Mouse (Mus musculus): ENCODE measurements around the gene Gm12169.
"Not testable (repeated sequence)": the region's sequence is repeated elsewhere in the genome, so short reads cannot be mapped to it uniquely, and the experiment has no call there.

The Gm12169 gene

GRCm38 (mm10) chr11:46523912-46524311, at the start of gene Gm12169:
Gm12169 (plus strand) TSS chr11:46524212.
- no peak for DNase-seq

- DNase-seq, result no peak
Measured at GRCm38 (mm10) chr11:46474220-46474619, 49.8 kb upstream of the Gm12169 start.

DNA sequence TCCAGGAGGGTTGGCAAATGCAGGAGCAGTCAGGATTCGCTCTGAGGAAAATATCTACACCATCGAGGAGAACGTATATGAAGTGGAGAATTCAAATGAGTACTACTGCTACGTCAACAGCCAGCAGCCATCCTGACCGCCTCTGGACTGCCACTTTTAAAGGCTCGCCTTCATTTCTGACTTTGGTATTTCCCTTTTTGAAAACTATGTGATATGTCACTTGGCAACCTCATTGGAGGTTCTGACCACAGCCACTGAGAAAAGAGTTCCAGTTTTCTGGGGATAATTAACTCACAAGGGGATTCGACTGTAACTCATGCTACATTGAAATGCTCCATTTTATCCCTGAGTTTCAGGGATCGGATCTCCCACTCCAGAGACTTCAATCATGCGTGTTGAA, 44.7 kb upstream of the Gm12169 start:
- DNase-seq, result no peak

GRCm38 (mm10) chr11:46480517-46480916, 43.5 kb upstream of the Gm12169 start:
- DNase-seq, result no peak

DNA sequence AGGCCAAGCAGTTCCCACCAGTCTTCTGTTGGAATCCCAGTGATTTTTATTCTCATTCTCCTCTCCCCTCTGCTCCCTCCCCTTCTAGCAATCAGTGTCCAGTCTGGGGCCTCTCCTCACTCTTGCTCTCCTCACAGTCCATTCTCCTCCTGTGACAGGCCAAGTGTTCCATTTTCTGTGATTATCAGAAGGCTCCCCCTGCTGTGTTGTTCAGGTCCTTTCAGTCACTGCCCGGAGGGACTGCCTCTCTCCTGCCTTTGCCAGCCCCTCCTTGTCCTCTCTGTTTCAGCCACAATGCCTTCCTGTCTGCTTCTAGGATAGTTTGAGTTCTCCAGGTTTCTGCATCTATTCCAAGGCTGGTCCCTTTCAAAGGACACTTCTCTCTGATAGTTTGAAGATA, 35.8 kb upstream of the Gm12169 start:
- DNase-seq, result no peak

- no peak for DNase-seq
Measured at GRCm38 (mm10) chr11:46488650-46489049, 35.4 kb upstream of the Gm12169 start.

- DNase-seq, result no peak
Measured at GRCm38 (mm10) chr11:46507146-46507545, 16.9 kb upstream of the Gm12169 start.

- no peak for DNase-seq
Measured at GRCm38 (mm10) chr11:46509900-46510299, 14.1 kb upstream of the Gm12169 start.

- not testable (repeated sequence) for DNase-seq
Measured at GRCm38 (mm10) chr11:46521341-46521740, 2.7 kb upstream of the Gm12169 start.

GRCm38 (mm10) chr11:46522719-46523118, 1.3 kb upstream of the Gm12169 start:
- no peak for DNase-seq

- DNase-seq, result no peak
Measured at GRCm38 (mm10) chr11:46530149-46530548, 6.1 kb downstream of the Gm12169 start.

DNA sequence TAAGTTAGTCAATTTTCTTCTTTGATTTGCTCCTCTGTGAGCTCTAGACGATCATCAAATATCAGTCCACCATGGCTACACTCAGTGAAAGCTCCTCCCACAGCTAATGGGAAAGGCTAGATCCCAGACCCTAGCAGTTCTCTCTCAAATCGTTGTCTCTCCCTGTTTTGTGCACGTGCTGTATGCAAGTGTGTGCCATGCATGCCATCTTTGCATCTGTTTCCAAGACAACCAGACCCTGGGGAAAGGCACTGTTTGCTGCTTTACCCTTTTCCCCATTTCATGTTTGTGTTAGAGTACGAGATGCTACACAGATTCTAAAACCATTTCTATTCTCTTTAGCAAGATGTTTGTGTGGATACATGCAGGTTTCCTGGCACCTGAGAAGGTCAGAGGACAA, 13.0 kb downstream of the Gm12169 start:
- no peak for DNase-seq

- DNase-seq, result no peak
Measured at GRCm38 (mm10) chr11:46543530-46543929, 19.5 kb downstream of the Gm12169 start.

DNA sequence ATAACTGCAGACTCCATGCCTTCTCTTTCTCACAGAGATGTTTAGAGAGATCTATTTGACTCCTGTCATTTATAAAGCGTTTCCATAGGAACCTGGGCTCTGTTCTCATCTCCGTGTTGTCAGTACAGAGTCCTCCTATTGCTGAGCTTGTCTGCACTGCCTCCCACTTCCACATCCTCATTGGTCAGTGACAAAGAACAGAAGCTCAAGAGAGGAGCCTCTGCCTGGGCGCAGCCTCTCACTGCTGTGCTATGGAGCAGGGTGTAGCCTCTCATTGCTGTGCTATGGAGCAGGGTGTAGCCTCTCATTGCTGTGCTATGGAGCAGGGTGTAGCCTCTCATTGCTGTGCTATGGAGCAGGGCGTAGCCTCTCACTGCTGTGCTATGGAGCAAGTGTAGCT, 25.7 kb downstream of the Gm12169 start:
- no peak for DNase-seq

DNA sequence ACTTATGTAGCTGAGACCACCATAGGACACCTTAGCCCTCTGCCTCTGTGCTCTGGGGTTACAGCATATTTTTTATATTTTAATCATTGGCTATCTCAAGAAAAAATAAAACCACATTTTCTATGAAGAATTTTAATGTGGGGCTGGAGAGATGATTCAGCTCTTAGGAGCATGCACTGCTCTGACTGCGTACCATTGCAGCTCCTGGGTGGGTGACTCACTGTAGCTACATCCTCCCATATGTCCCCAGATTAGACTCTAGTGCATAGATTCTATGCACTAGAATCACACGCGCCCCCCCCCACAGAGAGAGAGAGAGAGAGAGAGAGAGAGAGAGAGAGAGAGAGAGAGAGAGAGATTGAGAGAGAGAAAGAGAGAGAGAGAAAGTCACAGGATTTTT, 28.7 kb downstream of the Gm12169 start:
- peak; percentile 25 for DNase-seq

- no peak for DNase-seq
Measured at GRCm38 (mm10) chr11:46561096-46561495, 37.1 kb downstream of the Gm12169 start.

- no peak for DNase-seq
Measured at GRCm38 (mm10) chr11:46564671-46565070, 40.7 kb downstream of the Gm12169 start.

DNA sequence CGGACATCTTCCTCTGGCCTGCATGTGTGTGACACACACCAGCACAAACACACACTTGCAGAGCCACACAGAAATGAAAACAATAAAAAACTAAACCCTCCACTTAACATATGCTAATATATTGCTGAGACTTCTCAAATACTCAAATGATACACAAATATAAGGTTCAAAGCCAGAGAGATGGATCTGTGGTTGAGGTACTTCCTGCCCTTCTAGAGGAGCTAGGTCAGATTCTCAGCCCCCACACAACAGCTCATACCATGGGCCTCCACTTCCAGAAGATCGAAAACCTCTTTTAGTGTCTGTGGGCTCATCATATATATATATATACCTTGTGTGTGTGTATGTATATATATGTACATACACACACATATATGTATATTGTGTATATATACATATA, 42.0 kb downstream of the Gm12169 start:
- no peak for DNase-seq

GRCm38 (mm10) chr11:46569107-46569506, 45.1 kb downstream of the Gm12169 start:
- no peak for DNase-seq

DNA sequence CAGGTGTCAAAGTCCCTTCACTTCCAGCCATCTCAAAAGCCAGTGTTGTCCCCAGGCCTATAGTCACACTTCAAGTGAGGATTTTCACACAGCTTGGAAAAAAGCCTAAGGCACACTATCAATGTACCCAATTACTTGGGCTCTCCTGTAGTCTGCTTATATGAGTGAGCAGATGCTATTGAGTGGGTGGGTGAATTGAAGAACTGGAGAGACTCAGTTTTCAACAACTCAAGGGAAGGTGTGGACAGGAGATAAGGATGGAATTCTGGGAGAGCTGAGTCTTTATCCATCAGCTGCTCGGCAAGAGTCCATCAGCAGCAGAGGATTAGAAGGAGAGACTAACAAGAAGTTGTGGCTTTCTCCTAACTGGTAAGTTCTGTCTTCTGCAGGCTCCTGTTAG, 47.3 kb downstream of the Gm12169 start, which contains the start of gene BC053393:
Gene BC053393 (plus strand): TSS at position 210 of the 400 bp plus-strand sequence.
- DNase-seq, result no peak

DNA sequence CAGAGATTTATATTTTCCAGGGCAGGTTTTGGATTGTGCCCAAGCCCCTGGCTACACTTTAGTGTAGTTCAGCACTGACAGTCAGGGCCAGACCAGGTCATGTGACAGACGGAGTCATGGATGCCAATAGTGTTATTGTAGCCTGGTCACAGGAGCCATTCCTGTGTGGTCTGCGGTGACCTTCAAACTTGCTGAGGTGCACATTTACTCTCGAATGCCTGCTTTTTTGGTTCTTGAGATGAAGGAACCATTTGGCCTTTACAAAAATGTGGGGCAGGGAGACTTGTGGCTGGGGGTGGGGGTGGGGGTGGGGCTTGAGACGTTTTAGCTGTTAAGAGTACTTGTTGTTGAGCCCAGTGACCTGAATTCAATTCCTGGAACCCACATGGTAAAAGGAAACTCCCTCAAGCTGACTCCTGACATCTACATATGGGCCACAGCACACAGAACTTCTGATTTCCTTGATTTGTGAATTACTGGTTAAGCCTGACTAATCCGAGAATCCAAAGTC, 54.8 kb downstream of the Gm12169 start:
- no peak for DNase-seq

DNA sequence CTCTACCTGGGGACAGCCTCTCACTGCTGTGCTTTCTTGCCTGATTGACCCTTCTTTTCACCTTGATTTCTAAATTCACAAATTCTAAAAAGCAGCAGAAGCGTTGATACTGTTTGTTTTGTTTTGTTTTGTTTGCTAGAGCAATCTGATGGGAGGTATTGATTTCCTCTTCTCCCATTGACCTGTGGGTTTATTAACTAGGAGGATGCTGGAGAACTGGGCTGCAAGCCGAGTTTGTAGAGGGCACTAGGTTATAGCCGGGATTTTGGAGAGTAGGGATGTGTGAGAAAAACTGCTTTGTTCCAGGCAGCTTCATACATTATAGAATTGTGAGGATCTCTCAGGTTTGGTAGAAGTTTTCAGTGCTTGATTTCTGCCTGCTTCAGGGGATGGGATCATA, 56.4 kb downstream of the Gm12169 start:
- no peak for DNase-seq

GRCm38 (mm10) chr11:46582741-46583140, 58.7 kb downstream of the Gm12169 start:
- no peak for DNase-seq

Measured in right cerebral cortex, postnatal 25 days (tissue).